Mouse (Mus musculus) embryo, embryonic 10 days (tissue): ENCODE measurements around the gene Shld1.

ENCODE experiments used
- DNase-seq: peaks from one replicate; pipeline ENCODE4 v3.0.0-alpha.2; 2015; ENCODE audit warnings: low spot score

Shld1 gene

GRCm38 (mm10) chr2:132724561-132724960 lies 37.8 kb downstream of the Shld1 start:
- DNase-seq = no peak

DNA sequence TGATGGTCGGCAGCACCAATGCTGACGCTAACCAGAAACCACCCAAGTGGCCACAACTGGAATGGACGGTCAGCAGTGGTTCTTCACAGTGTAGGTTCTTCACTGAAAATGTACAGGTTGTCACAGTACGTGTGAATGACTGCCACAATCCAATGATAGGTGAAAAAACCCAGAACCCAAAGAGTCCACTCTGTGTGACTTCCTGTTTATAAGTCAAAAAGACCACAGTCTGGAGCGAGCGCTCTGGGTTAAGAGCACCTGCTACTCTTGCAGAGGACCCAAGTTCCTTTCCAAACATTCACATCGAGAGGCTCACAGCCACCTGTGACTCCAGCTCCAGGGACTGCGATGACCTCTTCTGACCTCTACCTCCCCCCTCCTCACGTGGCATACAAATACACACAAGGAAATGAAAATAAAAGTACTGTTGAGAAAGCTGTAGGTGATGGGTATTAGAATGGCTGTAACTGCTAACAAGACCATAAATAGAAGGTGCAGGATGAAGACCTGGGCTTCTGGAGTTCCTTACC lies 38.7 kb downstream of the Shld1 start:
- DNase-seq = no peak

DNA sequence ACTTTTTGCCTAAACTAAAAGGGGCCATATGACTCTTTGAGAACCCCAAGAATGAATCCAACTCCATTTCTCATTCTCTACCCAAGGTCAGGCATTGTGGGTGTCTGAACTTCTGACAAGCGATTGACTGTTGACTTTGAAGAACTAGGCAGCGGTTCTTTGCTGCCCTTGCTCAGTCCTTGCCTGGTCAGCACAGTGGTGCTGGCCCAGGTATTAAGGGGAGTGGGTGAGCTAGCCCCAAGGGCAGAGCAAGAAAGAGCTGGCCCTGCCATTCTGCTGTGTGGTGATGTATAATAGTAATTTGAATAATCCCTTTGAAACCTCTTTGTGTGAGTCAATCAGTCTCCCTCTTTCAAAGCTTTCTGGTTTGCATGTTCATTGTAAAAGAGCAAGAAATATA lies 39.4 kb downstream of the Shld1 start:
- no peak for DNase-seq

DNA sequence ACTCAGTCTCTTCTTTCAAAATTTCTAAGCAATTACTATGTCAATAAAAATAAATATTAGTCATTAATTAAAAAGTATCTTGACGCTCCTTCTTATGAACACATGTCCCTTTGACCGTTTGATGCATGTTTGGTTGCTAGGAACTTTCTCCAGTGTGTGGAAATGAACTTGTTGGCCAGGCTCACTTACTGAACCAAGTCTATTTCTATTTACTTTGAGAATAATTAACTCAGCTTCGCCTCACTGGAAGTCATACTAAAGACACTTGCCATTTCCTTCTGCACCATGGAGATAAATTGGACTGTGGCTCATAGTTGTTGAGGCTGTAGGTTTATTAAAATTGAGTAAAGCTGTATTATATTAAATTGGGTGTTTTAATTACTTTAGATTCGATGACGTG lies 46.2 kb downstream of the Shld1 start:
- no peak for DNase-seq

- no peak for DNase-seq
Measured at GRCm38 (mm10) chr2:132733603-132734573, 47.2 kb downstream of the Shld1 start.

DNA sequence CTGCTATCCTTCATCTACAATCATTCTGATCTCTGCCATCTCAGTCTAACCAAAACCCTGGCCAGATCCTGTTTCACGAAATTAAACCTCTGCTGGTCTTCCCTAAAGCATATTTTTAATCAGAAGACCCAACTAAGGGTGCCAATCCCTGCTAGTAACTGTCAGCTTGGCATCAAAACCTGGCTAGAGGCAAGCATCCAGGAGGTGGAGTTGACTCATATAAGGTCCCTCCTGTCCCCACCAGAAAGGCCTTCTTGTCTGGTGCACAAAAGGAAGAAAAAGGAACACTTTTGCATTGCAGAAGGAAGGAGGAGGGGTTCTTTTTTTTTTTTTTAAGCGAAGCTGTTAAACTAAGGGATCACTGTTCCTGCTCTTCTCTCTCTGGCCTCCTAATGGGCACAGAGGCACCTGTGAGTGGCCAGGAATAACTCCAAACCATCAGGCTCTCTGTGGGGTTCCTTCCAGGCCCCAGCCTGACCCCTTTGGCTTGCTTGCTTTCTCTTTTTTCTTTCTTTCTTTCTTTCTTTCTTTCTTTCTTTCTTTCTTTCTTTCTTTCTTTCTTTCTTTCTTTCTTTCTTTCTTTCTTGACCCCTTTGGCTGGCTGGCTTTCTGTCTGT lies 52.2 kb downstream of the Shld1 start:
- DNase-seq = no peak

DNA sequence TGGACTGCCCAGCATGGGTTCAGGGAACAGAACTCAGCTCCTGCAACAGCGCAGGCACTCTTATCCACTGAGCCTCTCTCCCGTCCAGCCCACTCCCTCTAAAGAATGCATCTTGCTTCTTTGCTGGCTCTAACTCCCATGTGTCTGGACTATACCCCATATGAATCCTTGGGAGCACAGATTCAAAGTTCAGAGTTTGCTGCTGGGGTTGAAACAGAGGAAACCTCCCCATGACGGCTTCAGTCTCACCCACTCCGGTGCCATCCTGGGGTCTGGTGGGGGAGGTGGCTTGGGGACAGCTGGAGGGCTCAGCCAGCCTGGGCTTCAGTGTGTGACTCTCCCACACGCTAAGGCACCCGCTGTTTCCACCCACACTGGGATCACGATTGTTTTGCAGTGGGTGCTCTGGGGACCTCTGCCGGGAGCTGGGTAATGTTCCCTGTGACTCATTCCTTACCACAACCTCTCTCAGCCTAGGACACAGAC lies 55.2 kb downstream of the Shld1 start:
- DNase-seq = peak; percentile 28

DNA sequence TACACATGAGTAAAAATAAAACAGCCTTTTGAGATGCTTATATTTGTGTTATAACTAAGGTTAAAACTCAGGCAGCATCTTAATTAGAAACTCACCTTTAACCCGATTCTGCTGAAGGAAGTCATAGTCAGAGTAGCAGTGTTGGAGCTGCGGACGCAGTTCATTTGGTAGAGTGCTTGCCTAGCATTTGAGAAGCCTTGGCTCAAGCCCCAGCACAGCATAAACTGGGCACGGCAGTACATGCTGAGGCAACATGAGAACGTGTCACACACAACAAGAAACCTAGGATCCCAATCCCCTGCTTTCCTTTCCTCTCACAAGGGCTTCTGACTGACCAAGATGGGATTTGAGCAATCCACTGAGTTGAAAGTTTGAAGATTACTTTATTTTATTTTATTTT lies 58.1 kb downstream of the Shld1 start:
- no peak for DNase-seq

GRCm38 (mm10) chr2:132746108-132746507 lies 59.4 kb downstream of the Shld1 start:
- DNase-seq = no peak

- DNase-seq = no peak
Measured at GRCm38 (mm10) chr2:132750726-132751125, 64.0 kb downstream of the Shld1 start.

- DNase-seq = no peak
Measured at GRCm38 (mm10) chr2:132751141-132752066, 64.7 kb downstream of the Shld1 start.

GRCm38 (mm10) chr2:132752398-132752797 lies 65.7 kb downstream of the Shld1 start:
- DNase-seq = no peak

DNA sequence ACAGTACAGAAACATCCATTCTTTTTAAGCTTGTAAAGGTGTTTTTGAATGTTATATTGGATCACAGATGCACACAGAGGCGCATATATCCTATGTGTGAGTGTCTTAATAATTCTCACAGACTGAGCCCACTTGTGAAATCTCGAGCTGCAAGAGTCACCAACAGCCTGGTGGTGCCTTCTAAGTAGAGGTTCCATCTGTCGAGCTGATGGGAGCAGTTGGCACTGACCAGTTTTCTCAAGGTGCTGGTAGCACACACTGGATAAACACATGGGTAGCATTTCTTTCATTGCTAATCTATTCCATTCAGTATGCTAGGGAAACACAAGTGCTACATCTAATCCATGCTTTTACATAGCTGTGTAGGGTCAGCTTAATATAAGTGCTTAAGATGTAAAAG lies 66.4 kb downstream of the Shld1 start:
- DNase-seq = no peak

GRCm38 (mm10) chr2:132757911-132758310 lies 71.2 kb downstream of the Shld1 start:
- no peak for DNase-seq

- no peak for DNase-seq
Measured at GRCm38 (mm10) chr2:132770822-132771221, 84.1 kb downstream of the Shld1 start.

DNA sequence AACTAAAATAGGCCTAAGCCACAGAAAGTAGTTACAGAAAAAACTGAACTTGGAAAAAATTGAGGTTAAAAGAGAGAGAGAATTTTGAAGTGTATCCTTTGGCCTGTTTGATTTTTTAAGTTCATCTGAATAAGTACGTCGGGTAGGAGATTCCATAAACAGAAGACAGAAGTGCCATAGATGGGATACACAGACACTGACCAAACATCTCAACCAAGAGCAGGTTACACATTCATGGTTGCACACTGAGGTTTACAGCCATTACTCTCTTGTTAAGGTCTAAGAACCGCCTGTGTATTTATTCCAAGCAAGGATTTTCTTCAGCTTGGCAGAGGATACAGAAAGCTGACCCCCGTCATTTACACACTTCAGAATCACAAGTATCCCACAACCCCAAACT lies 94.2 kb downstream of the Shld1 start, which contains the start of gene Chgb:
Gene Chgb, plus strand, starts transcription at position 301 of the 400 bp plus-strand sequence.
- no peak for DNase-seq

- DNase-seq = peak; percentile 92
Measured at GRCm38 (mm10) chr2:132781439-132782068, 94.8 kb downstream of the Shld1 start.

- DNase-seq = no peak
Measured at GRCm38 (mm10) chr2:132784039-132784438, 97.3 kb downstream of the Shld1 start.

GRCm38 (mm10) chr2:132793441-132794203 lies 106.9 kb downstream of the Shld1 start:
- no peak for DNase-seq

DNA sequence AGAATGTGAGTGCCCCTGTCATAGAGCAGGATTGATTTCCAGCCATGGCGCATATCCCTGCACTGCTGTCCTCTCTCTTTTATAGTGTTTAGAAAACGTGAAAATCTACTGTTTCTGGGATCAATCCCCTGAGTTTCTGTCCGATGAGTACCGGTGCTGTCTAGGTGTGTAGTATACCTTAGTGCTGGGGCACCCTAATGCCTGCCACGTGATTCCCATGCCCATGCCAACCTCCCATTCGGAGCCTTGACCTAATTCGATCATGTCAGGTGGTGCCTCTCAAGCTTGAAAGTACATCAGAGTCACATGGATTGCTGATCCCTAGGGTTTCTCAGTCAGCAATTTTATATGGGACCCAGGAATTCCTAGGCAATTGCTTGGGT lies 107.5 kb downstream of the Shld1 start:
- DNase-seq = no peak
